Mouse (Mus musculus): Measurements from ENCODE around the gene Jarid2.

- TF ChIP-seq EP300 (optimal IDR thresholded peaks at IDR 0.05) (no peak), CTCF (IDR thresholded peaks at IDR 0.05; ENCODE audit: low read depth) (no peak)
These were observed 24.1 kb upstream of the Jarid2 start for GRCm38 (mm10) chr13:44705031-44705742.

Measured in stomach, postnatal 0 days (tissue).